Mouse (Mus musculus): ENCODE measurements around the gene Atp2c2.

DNA sequence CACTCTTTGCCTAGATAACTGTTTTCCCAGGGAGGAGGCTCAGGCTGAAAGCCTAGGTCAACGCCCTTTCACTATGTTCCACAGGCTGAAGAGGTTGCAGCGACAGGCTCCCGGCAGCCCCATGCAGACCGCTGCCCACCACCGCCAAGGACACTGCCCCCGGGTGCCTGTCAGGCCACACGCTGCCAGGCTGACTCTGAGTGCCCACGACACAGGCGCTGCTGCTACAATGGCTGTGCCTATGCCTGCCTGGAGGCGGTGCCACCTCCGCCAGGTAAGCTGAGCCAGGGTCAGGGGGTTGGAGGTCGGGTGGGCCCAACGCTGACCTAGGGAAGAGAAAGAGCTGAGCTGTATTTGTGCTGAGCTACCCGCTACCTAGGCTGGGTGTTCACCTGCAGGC, 20.6 kb upstream of the Atp2c2 start:
- TF ChIP-seq CTCF (IDR thresholded peaks at IDR 0.05) = no peak
- no peak for TF ChIP-seq EP300 (IDR thresholded peaks at IDR 0.05; ENCODE audit: insufficient read depth, low read depth, low read length)

Data from heart, adult 2 months (tissue).